Mouse (Mus musculus) kidney, adult 9 months (tissue): Measurements from ENCODE around the gene Stard7.
"Not testable (repeated sequence)": the region's sequence is repeated elsewhere in the genome, so short reads cannot be mapped to it uniquely, and the experiment has no call there.

Experiments used
- DNase-seq: peaks from one replicate; pipeline ENCODE4 v3.0.0; 2022

The Stard7 gene

GRCm38 (mm10) chr2:127275551-127276320 lies 5.7 kb downstream of the Stard7 start:
- no peak for DNase-seq

GRCm38 (mm10) chr2:127278162-127278561 lies 8.1 kb downstream of the Stard7 start:
- no peak for DNase-seq

DNA sequence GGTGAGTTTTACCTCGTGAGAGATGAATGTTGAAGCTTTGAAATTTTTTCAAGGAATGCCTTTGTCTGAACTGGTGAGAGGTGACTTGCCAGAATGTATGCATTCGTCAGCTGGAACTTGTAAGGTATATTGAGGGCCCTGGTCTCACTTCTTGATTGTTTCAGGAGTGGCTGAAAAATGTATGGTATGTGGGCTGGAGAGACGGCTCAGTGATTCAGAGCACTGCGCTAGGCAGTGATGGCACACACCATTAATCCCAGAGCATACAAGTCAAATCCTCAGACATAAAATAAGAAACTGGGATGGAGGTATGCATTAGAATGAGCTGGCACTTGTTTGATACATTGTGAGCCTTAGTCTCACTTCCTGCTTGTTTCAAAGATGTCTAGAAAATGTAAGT lies 22.2 kb downstream of the Stard7 start:
- DNase-seq: no peak

DNA sequence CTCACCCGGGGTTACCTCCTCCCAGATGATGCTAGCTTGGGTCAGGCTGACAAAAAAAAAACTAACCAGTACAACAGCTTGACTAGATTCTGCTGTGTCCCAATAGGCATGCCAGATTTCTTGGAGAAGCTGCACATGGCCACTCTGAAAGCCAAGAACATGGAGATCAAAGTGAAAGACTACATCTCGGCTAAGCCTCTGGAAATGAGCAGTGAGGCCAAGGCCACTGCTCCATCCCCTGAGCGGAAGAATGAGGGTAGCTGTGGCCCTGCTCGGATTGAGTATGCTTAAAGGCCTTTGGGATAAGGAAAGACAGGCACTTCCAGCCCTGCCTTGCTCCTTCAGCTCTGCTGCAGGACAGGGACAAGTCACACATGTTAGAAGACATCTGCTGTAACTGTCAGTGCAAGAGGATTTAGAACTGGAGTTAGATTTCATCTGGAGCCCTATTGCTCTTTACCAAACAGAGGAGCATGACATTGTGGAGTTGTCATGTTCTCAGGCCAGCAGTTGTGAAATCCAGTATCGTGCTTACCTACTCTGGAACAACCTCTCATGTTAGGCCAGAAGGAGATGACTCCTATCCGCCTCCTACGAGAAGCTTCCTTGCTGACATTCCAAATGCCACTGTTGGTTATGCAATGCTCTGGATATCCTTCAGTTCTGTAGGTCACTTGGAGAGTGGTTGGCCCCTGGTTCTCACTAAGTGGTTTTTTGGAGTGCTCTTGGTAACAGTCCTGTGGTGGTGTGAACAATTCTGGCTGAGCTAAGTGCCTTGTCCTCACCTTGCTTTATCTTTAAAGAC lies 27.2 kb downstream of the Stard7 start:
- DNase-seq: no peak

GRCm38 (mm10) chr2:127298056-127298455 lies 28.0 kb downstream of the Stard7 start:
- no peak for DNase-seq

GRCm38 (mm10) chr2:127300701-127301100 lies 30.7 kb downstream of the Stard7 start:
- no peak for DNase-seq

DNA sequence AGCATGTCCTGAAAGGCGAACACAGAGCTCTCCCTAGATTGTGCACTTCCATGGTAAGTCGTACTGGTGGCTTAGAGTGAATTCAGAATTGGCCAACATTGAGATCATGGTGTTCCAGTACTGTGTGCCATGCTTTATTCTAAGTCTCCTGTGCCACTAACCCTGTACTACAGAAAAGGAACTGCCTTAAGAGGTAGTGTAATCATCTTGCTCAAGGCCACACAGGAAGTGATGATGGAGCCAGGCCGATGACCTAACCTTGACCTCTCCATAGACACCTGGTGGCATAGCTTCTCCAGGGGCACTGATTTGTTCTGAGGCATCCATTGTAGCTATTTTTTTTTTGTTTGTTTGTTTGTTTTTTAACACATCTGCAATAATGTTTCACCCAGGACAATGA lies 31.9 kb downstream of the Stard7 start:
- no peak for DNase-seq

DNA sequence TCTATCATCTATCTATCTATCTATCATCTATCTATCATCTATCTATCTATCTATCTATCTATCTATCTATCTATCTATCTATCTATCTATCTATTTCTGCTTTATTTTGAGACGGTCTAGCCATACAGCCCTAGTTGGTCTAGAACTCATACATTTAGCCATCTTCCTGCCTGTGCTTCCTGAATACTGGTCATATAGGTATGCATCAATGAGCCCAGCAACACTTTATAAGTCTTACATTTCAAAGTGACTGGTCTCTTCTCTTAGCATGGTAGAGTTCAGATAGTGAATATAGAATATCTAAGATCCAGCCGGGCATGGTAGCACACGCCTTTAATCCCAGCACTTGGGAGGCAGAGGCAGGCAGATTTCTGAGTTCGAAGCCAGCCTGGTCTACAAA lies 34.2 kb downstream of the Stard7 start:
- not testable (repeated sequence) for DNase-seq

DNA sequence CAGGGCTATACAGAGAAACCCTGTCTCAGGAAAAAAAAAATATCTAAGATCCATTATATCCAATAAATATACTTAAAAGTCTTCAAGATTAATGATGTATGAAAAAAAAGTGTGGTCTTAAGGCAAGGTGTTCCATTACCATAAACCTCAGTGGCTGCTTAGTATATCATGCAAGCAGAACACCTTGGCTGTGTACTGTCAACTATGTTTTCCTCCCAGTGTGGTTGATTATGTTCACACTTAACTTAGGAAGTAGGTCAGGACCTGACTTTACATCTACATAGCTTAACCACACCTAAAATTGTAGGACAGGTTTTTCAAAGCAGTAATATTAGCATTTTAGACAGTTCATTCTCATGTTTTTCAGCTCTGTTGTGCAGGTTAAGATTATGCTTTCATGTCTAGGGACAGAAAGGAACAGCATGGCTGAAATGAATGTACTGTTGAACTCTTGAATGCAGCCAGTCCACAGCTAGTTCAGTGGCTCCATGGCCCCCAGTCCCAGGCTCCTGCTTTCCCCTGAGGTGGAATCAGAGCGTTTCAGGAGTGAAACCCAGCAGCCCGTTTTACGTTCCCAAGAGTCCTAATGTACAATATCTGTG lies 34.7 kb downstream of the Stard7 start:
- DNase-seq: no peak

DNA sequence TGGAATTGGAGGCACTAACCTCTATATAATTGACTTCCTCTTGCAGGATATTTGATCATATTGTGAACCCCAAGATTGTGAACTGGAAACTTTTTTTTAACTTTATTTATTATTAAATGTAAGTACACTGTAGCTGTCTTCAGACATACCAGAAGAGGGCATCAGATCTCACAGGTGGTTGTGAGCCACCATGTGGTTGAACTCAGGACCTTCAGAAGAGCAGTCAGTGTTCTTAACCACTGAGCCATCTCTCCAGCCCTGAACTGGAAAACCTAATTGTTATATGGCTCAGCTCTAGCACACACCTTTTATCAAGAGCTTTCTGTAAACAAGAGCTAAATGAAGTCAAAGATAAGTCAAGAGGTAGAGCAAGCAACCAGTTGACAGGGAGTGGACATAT lies 36.1 kb downstream of the Stard7 start:
- DNase-seq: no peak

DNA sequence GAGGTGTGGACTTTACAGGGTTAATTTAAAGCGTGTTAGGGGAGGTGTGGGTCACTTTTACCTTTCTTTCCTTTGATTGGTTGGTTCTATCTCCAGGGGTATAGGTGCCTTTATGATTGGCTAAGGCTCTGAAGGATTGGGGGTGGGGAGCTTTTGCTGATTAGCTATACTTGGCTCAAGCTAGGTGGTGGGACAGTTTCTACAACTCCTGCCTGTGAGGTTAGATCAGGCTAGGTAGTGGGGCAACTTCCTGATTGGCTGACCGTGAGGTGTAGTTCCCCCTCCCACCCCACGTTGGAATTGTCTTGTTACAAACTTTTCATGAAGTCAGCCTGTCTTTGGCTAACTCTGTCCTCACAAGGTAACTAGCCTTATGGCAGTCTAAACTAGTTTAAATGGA lies 37.2 kb downstream of the Stard7 start:
- no peak for DNase-seq

- DNase-seq: peak; percentile 32
These were observed 38.6 kb downstream of the Stard7 start for GRCm38 (mm10) chr2:127308660-127309059.

- DNase-seq: no peak
These were observed 40.2 kb downstream of the Stard7 start for GRCm38 (mm10) chr2:127310246-127310645.

- no peak for DNase-seq
These were observed 40.7 kb downstream of the Stard7 start for GRCm38 (mm10) chr2:127310685-127311084.

DNA sequence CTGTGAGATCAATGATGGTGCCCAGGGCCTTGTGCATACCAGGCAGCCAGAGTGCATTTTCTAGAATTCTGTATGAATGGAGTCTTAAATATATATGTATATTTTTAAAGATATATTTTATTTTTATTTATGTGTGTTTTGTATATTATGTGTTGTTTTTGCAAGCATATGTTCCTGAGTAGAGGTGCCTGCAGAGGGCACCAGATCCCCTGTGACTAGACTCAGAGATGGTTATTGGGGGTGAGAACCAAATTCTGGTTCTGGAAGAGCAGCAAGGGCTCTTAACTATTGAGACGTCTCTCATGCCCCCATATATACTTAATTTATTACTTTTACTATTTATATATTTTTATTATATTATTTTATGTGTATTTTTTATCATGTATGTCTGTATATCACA lies 41.2 kb downstream of the Stard7 start:
- no peak for DNase-seq

DNA sequence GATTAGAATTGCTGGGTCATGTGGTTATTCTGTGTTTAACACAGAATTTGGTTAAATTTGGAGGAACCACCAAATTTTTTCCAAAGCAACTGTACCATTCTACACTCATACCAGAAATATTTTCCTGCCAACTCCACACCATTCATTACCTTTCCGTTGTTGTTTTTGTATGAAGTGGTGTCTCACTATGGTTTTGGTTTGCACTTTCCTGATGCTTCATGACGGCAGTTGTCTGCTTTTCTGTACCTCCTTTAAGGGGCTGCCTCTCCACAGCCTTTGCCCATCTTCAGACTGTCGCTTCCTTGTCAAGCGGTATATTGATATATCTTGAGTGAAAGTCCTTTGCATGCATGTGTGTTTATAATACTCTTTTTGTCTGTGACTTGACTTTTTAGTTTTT lies 42.8 kb downstream of the Stard7 start:
- no peak for DNase-seq

DNA sequence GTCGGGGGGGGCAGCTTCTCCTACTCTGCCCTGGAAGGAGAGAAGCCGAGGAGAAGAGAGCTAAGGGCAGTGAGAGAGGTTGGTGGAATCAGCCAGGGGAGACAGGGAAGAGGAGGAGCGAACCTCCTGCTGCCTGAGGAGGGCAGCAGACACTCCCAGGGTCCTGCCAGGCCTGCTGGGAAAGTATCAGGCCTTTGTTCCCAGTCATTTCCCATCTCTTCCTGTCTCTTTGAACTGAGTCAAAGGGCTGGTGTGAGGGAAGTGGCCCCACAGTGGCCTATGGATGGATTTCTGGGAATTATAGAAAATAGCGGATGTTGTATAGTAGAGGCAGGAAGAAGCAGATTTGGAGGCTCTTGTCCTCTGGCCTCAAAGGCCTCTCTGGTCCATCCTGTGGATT lies 43.9 kb downstream of the Stard7 start:
- no peak for DNase-seq

DNA sequence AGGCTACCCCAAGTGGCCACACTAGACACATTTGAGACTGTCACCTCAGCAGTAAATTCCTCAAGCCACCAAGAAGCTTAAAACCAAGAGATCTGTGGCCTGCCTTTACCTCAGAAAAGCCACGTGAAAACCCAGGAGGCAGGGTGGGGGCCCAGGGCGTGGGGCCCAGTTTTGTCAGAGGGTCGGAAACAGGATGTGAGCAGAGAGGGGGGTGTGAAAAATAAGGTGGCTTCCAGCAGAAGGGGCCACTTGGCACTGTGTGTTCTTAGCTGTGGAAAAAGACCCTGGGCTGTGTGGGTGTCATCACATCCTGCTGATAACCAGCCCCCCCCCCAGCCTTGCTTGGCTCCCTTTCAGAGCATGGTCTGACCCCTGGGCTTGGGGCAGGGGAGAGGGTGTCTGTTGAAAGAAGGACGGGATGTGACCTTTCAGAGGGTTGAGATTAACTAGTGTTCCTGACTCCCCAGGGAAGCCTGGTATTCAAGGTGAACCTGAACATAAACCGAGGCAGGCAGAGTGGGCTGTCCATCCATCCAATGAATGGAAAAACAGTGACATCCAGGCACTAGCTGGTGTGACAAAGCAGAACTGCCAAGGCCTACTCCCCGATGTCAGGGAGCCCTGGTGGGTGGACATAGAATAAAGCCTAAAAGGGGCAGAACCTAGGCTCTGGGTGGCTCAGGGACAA lies 44.6 kb downstream of the Stard7 start:
- no peak for DNase-seq

DNA sequence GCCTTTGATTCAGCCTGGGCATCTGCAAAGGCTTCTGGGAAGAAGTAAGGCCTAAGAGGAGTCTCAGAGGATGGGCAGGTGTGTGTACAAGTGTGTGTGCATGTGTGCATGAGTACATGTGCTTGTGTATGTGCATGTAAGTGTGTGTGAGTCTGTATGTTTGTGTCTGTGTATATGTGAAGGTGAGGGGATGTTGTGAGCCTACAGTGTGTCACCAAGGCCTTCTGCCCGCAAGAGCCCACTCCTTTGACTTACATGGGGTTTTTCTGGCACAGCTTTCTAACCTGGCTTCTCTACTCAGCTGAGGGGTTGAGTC lies 45.1 kb downstream of the Stard7 start:
- no peak for DNase-seq

DNA sequence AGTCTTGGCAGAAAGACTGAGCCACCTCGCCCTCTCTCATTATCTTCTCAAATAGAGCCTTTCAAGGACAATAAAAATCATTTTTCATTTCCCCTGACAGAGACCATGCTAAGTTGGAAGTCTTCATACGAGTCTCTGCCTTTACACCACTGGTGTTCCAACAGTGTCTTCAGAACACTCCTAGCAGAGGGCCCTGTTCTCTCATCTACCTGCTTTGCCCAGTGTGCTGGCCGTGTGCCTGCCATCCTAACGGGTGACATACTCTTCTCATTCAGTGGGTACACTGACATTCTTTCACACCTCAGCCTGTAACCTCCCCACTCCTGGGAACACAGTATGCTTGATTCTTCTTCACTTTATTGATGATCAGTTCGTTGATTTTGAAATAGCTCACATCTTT lies 46.4 kb downstream of the Stard7 start:
- DNase-seq: no peak

GRCm38 (mm10) chr2:127318136-127318535 lies 48.1 kb downstream of the Stard7 start:
- DNase-seq: no peak

DNA sequence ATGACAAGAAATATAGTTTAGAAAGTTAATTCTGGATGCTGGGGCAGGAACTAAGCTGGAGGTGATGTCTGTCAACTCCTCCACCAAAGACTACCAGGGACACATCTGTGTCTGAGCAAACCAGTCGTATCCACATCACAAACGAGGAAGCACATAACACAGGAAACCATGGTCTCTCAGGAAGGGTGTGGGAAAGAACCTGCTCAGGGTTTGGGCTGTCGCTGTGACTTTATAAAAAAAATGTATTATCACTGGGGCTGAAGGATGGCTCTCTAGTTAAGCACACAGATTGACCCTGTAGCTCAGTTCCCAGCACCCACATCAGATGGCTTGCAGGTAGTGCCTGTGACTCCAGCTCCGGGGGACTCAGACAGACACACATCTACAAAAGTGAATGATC lies 49.1 kb downstream of the Stard7 start:
- DNase-seq: no peak

DNA sequence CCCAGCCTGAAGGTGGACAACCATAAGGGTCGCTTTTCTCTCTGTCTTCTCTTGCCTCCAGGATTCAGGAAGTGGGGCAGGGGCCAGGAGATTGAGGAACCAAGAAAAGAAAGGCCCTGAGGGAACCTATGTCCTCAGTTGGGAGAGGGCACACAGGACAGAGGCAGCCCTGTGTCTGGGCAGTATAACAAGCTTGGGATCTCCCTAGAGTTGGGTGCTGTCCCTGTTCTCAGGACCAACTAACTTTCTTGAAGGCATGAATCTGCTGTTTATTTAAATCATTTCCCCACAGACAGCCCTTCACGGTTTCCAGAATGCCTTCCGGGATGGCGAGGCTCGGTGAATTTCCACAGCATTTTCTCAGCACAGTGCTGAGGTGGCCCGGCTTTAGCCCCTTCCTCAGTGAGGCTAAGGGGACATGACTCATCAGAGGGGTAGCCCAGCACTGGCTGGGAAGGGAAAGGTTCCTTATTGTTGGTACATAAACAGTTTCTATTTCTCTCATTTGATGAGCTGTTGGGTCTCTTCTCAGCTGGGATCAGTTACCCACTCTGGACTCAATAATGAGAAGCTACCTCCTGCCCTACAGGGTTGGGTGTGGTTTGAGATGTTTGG lies 52.8 kb downstream of the Stard7 start:
- no peak for DNase-seq
